Comparison of ENCODE assay signal across 7 mouse cellular contexts in genomic region chr8:70212112-70213055, GRCm38 (mm10). TPM values are rescaled to one million over a fixed set of nuclear protein-coding genes. Genes with fewer than 3 reads are reported as not detected.
DNase-seq lines count a peak whose midpoint lies in the region; ATAC-seq and TF ChIP-seq lines count a peak whose summit lies in the region.

Gene Slc25a42 (minus strand): TSS chr8:70212305.

- peak; percentile 34; the same call in 1 of the 2 replicates for TF ChIP-seq CTCF in intestine, postnatal 0 days (IDR thresholded peaks at IDR 0.05; ENCODE audit: low read depth)
- peak; percentile 9; the same call in 1 of the 2 replicates for TF ChIP-seq CTCF in small intestine, adult 2 months (IDR thresholded peaks at IDR 0.05; ENCODE audit: extremely low read depth, insufficient read length, insufficient replicate concordance, low read depth, low read length)

- peak; percentile 97 for ATAC-seq in intestine, postnatal 0 days
- ATAC-seq in midbrain, embryonic 12.5 days (ENCODE audit: low FRiP score, low read depth), result peak; percentile 99

- H3K27me3 ChIP-seq in embryonic facial prominence, embryonic 10.5 days (replicated peaks; ENCODE audit: low read depth, poor library complexity, severe bottlenecking), result peaks cover 21% of the 10 kb centered on the region
- H3K27me3 ChIP-seq in intestine, postnatal 0 days (replicated peaks; ENCODE audit: control insufficient read depth, insufficient read depth, low read length), result no peaks in the 10 kb centered on the region
- peaks cover 34% of the 10 kb centered on the region for H3K27me3 ChIP-seq in midbrain, embryonic 12.5 days
- no peaks in the 10 kb centered on the region for H3K27me3 ChIP-seq in small intestine, adult 2 months (ENCODE audit: control insufficient read depth, insufficient read depth, low read length)

- peak within 1 kb of the TSS; percentile 99 for H3K4me2 ChIP-seq in intestine, postnatal 0 days (replicated peaks; ENCODE audit: low read depth)
- H3K4me2 ChIP-seq in midbrain, embryonic 12.5 days (replicated peaks), result peak within 1 kb of the TSS; percentile 94

- no peaks in the 10 kb centered on the region for H3K36me3 ChIP-seq in embryonic facial prominence, embryonic 10.5 days (replicated peaks)
- H3K36me3 ChIP-seq in intestine, postnatal 0 days (ENCODE audit: control insufficient read depth, insufficient read depth), result no peaks in the 10 kb centered on the region
- H3K36me3 ChIP-seq in midbrain, embryonic 12.5 days, result no peaks in the 10 kb centered on the region
- no peaks in the 10 kb centered on the region for H3K36me3 ChIP-seq in small intestine, adult 2 months (ENCODE audit: control insufficient read depth, insufficient read depth, low read length)

- WGBS in embryonic facial prominence, embryonic 10.5 days, result under 1% methylated on average over 66 of the region's 66 CpGs
- under 1% methylated on average over 66 of the region's 66 CpGs for WGBS in intestine, postnatal 0 days
- WGBS in midbrain, embryonic 12.5 days, result under 1% methylated on average over 64 of the region's 66 CpGs
- WGBS in small intestine, adult 2 months, result under 1% methylated on average over 66 of the region's 66 CpGs

- peak; percentile 80 for TF ChIP-seq POLR2A in small intestine, adult 2 months (IDR thresholded peaks at IDR 0.05; ENCODE audit: low read depth, low read length)

- no peaks in the 10 kb centered on the region for H3K9me3 ChIP-seq in embryonic facial prominence, embryonic 10.5 days
- no peaks in the 10 kb centered on the region for H3K9me3 ChIP-seq in intestine, postnatal 0 days (ENCODE audit: control insufficient read depth)
- H3K9me3 ChIP-seq in midbrain, embryonic 12.5 days, result no peaks in the 10 kb centered on the region

- H3K4me1 ChIP-seq in embryonic facial prominence, embryonic 10.5 days, result peaks cover 30% of the 10 kb centered on the region
- 0 out of 2 replicates have a peak, but pooled peaks cover 9% of the 10 kb centered on the region for H3K4me1 ChIP-seq in intestine, postnatal 0 days (replicated peaks; ENCODE audit: control insufficient read depth, insufficient read depth, low read length)
- H3K4me1 ChIP-seq in midbrain, embryonic 12.5 days, result peaks cover 12% of the 10 kb centered on the region
- H3K4me1 ChIP-seq in small intestine, adult 2 months (ENCODE audit: control insufficient read depth, insufficient read depth, insufficient read length, low read length), result peaks cover 11% of the 10 kb centered on the region

- H3K4me3 ChIP-seq in embryonic facial prominence, embryonic 10.5 days, result peak within 1 kb of the TSS; percentile 73
- H3K4me3 ChIP-seq in intestine, postnatal 0 days (ENCODE audit: low read depth, low read length), result peak within 1 kb of the TSS; percentile 63
- peak within 1 kb of the TSS; percentile 60 for H3K4me3 ChIP-seq in midbrain, embryonic 12.5 days
- peak within 1 kb of the TSS; percentile 84 for H3K4me3 ChIP-seq in small intestine, adult 2 months (ENCODE audit: low read depth, low read length)

- peak within 1 kb of the TSS; percentile 71 for H3K9ac ChIP-seq in intestine, postnatal 0 days (ENCODE audit: low read depth, low read length)
- H3K9ac ChIP-seq in midbrain, embryonic 12.5 days (replicated peaks), result peak within 1 kb of the TSS; percentile 67

- H3K27ac ChIP-seq in embryonic facial prominence, embryonic 10.5 days (replicated peaks), result peak within 1 kb of the TSS; percentile 76
- peak within 1 kb of the TSS; percentile 89 for H3K27ac ChIP-seq in intestine, postnatal 0 days (ENCODE audit: low read depth, low read length)
- H3K27ac ChIP-seq in midbrain, embryonic 12.5 days (replicated peaks), result peak within 1 kb of the TSS; percentile 64
- peak within 1 kb of the TSS; percentile 60 for H3K27ac ChIP-seq in small intestine, adult 2 months (ENCODE audit: insufficient read depth, low read depth, low read length)

- peak; percentile 97 for DNase-seq in adrenal gland, postnatal 10 days
- DNase-seq in embryonic facial prominence, embryonic 10.5 days (ENCODE audit: low spot score), result peak; percentile 97
- peak; percentile 97 for DNase-seq in gonadal fat pad, adult 2 months (ENCODE audit: low read depth)
- DNase-seq in left cerebral cortex, postnatal 4 days, result peak; percentile 99

- intact Hi-C loops in left cerebral cortex, postnatal 4 days (cut with DNase I), result no loop called here

RNA-seq across cellular contexts. Expression of gene Slc25a42, which starts in this region (rescaled TPM):
- 100 to 1,000 TPM; 124 to 184 TPM for total RNA-seq in adrenal gland, postnatal 10 days (2021)
- polyA plus RNA-seq in embryonic facial prominence, embryonic 10.5 days (2016; fragmentation: Nextera tagmentation; extraction: Ambion mirVana), result 2.6 and 2.9 TPM in 2 replicates
- 33.9 and 43.1 TPM in 2 replicates for polyA plus RNA-seq in gonadal fat pad, adult 2 months (2012; rRNA removed)
- 12.0 and 12.2 TPM in 2 replicates for polyA plus RNA-seq in intestine, postnatal 0 days (2015; fragmentation: Nextera tagmentation; extraction: Ambion mirVana)
- 10 to 100 TPM; 20.7 to 24.9 TPM for total RNA-seq in left cerebral cortex, postnatal 4 days (2021)
- polyA plus RNA-seq in midbrain, embryonic 12.5 days (2016; fragmentation: Nextera tagmentation; extraction: Ambion mirVana), result 3.9 and 4.3 TPM in 2 replicates
- polyA plus RNA-seq in small intestine, adult 2 months (2012; rRNA removed), result 16.7 and 23.2 TPM in 2 replicates

Comparison
In these comparisons a context has a peak if more than half of its experiments do, and no peak if none do; other contexts are left out.
1. Peak in every context shown above with its lines: DNase-seq, ATAC-seq, H3K4me3 ChIP-seq and H3K27ac ChIP-seq.
2. RNA of gene Slc25a42 (total RNA-seq): 124 to 184 TPM in adrenal gland, postnatal 10 days; 20.7 to 24.9 TPM in left cerebral cortex, postnatal 4 days; every median in the first group is over 4 times any median in the second.